Mouse (Mus musculus): Measurements from ENCODE around the gene Relt. TPM values are rescaled to one million over a fixed set of nuclear protein-coding genes. Genes with fewer than 3 reads are reported as not detected.
A peak's percentile ranks its signal among the peaks of the same experiment; 100 is the strongest.

The Relt gene
- polyA plus RNA-seq, 1 experiment from 2014 or later, result 1.0 TPM

- Histone ChIP-seq H3K36me3 (ENCODE audit: control insufficient read depth, insufficient read depth) (peaks cover 63% of the 10 kb centered on the region), H3K27ac (ENCODE audit: low read depth, low read length) (no peak overlapping the region), H3K4me1 (replicated peaks; ENCODE audit: control insufficient read depth, insufficient read depth, low read length) (no peaks in the 10 kb centered on the region), H3K9me3 (ENCODE audit: control insufficient read depth) (no peaks in the 10 kb centered on the region), H3K9ac (ENCODE audit: low read depth, low read length) (no peak overlapping the region), H3K4me2 (replicated peaks; ENCODE audit: low read depth) (peak overlapping the region; percentile 43; the same call in 1 of the 2 replicates), H3K27me3 (replicated peaks; ENCODE audit: control insufficient read depth, insufficient read depth, low read length) (no peaks in the 10 kb centered on the region), H3K4me3 (ENCODE audit: low read depth, low read length) (no peak overlapping the region)
- WGBS, result 23% methylated on average over 20 of the region's 20 CpGs
- ATAC-seq, result peak; percentile 41; the same call in 1 of the 2 replicates
- peak; percentile 83 for TF ChIP-seq CTCF (IDR thresholded peaks at IDR 0.05; ENCODE audit: low read depth)
Observed at GRCm38 (mm10) chr7:100879595-100879994, 16.3 kb upstream of the Relt start.

DNA sequence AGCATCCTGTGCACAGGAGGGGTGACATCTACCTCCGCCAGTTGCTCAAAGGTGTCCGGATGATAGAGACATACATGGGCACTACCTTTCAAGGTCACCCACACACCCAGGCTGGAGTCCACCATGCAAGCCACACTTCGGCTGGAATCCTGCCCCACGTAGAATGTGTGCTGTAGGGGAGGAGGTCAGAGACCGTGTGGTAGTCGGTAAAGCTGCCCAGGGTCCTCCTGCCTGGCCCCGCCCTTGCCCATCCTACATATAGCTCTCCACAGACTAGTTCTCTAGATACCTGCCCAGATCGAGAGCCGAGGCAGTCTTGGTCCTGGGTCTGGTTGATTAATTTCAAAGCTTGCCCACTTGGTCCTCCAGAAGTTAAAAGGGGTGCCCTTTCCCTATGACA, 13.5 kb upstream of the Relt start:
- Histone ChIP-seq H3K4me3 (ENCODE audit: low read depth, low read length) (no peak overlapping the region), H3K27ac (ENCODE audit: low read depth, low read length) (0 out of 2 replicates have a peak overlapping the region, but pooled peaks have one; percentile 41), H3K4me2 (replicated peaks; ENCODE audit: low read depth) (no peak overlapping the region), H3K36me3 (ENCODE audit: control insufficient read depth, insufficient read depth) (peaks cover 45% of the 10 kb centered on the region), H3K9me3 (ENCODE audit: control insufficient read depth) (no peaks in the 10 kb centered on the region), H3K4me1 (replicated peaks; ENCODE audit: control insufficient read depth, insufficient read depth, low read length) (no peaks in the 10 kb centered on the region), H3K9ac (ENCODE audit: low read depth, low read length) (no peak overlapping the region), H3K27me3 (replicated peaks; ENCODE audit: control insufficient read depth, insufficient read depth, low read length) (no peaks in the 10 kb centered on the region)
- WGBS, result 82% methylated on average over 9 of the region's 9 CpGs
- TF ChIP-seq CTCF (IDR thresholded peaks at IDR 0.05; ENCODE audit: low read depth), result no peak
- ATAC-seq, result no peak

DNA sequence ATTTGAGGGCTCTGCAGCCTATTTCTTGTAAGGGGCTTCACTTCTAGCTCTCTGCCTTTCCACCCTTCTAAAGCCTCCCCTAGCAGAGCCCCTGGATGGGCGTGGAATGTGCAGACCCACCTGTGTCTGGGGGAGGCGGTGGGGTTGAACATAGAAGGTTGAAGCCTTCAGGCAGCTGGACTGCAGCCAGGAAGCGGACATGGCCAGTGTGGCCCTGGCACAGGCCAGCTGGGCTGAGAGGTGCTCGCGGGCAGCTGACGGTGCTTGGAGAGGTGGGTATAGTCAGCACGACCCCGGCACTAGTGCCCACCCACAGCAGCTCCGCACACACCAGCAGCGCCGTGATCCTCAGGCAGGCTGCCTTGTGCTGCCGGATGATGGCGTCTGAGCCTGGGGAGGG, 13.0 kb upstream of the Relt start:
- no peaks in the 10 kb centered on the region for H3K4me1 ChIP-seq (replicated peaks; ENCODE audit: control insufficient read depth, insufficient read depth, low read length)
- no peak overlapping the region for H3K4me2 ChIP-seq (replicated peaks; ENCODE audit: low read depth)
- H3K27ac ChIP-seq (ENCODE audit: low read depth, low read length), result peak overlapping the region; percentile 41
- 81% methylated on average over 13 of the region's 13 CpGs for WGBS
- no peaks in the 10 kb centered on the region for H3K9me3 ChIP-seq (ENCODE audit: control insufficient read depth)
- no peak for TF ChIP-seq CTCF (IDR thresholded peaks at IDR 0.05; ENCODE audit: low read depth)
- H3K9ac ChIP-seq (ENCODE audit: low read depth, low read length), result no peak overlapping the region
- ATAC-seq, result no peak
- H3K27me3 ChIP-seq (replicated peaks; ENCODE audit: control insufficient read depth, insufficient read depth, low read length), result no peaks in the 10 kb centered on the region
- no peak overlapping the region for H3K4me3 ChIP-seq (ENCODE audit: low read depth, low read length)
- H3K36me3 ChIP-seq (ENCODE audit: control insufficient read depth, insufficient read depth), result peaks cover 40% of the 10 kb centered on the region

DNA sequence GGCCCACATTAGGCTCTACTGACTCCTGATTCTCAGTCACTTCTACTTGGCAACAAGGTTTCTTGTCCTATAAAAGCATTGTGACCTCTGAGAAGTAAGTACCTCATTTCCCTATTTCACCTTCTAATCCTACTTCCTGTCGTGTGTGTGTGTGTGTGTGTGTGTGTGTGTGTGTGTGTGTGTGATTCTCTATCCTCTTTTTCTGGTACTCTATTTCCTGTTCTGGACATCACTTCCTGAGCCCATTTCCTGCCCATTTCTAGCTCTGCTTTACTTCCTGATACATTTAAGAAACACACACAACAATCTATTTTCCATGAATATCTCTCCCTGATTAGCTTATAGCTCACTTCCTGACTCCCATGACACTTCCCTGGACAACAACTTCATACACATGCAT, 12.6 kb upstream of the Relt start:
- Histone ChIP-seq H3K4me2 (replicated peaks; ENCODE audit: low read depth) (no peak overlapping the region), H3K9ac (ENCODE audit: low read depth, low read length) (no peak overlapping the region), H3K4me3 (ENCODE audit: low read depth, low read length) (no peak overlapping the region), H3K36me3 (ENCODE audit: control insufficient read depth, insufficient read depth) (peaks cover 37% of the 10 kb centered on the region), H3K27ac (ENCODE audit: low read depth, low read length) (no peak overlapping the region), H3K9me3 (ENCODE audit: control insufficient read depth) (no peaks in the 10 kb centered on the region), H3K4me1 (replicated peaks; ENCODE audit: control insufficient read depth, insufficient read depth, low read length) (no peaks in the 10 kb centered on the region), H3K27me3 (replicated peaks; ENCODE audit: control insufficient read depth, insufficient read depth, low read length) (no peaks in the 10 kb centered on the region)
- no peak for ATAC-seq
- WGBS, result 47% methylated on average over 1 of the region's 1 CpGs
- TF ChIP-seq CTCF (IDR thresholded peaks at IDR 0.05; ENCODE audit: low read depth), result no peak

DNA sequence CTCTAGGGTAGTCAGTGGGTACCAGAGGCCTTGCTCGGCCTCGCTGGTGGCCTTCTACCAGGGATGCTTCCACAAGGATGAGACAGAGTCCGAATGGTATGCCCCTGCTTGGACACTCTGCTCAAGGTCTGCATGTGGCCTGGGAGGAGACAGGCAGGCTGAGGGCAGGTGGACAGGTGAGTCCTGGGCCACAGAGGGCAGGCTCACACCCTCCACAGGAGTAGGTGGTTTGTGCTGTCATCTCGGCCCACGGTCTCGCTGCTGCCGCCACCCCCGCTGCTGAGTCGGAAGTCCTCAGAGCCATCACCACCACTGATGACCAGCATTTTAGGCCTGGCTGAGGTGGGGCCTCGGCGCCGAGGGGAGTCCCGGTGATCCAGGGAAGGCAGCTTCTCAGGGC, 10.0 kb upstream of the Relt start:
- no peak for ATAC-seq
- WGBS, result 93% methylated on average over 13 of the region's 13 CpGs

GRCm38 (mm10) chr7:100871892-100872291, 8.6 kb upstream of the Relt start:
- no peak for ATAC-seq
- H3K4me3 ChIP-seq (ENCODE audit: low read depth, low read length), result no peak overlapping the region
- no peaks in the 10 kb centered on the region for H3K9me3 ChIP-seq (ENCODE audit: control insufficient read depth)
- H3K27ac ChIP-seq (ENCODE audit: low read depth, low read length), result no peak overlapping the region
- peaks cover 5% of the 10 kb centered on the region; the same call in 1 of the 2 replicates for H3K36me3 ChIP-seq (ENCODE audit: control insufficient read depth, insufficient read depth)
- TF ChIP-seq CTCF (IDR thresholded peaks at IDR 0.05; ENCODE audit: low read depth), result no peak
- no peaks in the 10 kb centered on the region for H3K27me3 ChIP-seq (replicated peaks; ENCODE audit: control insufficient read depth, insufficient read depth, low read length)
- 65% methylated on average over 5 of the region's 5 CpGs for WGBS
- H3K9ac ChIP-seq (ENCODE audit: low read depth, low read length), result no peak overlapping the region
- H3K4me1 ChIP-seq (replicated peaks; ENCODE audit: control insufficient read depth, insufficient read depth, low read length), result no peaks in the 10 kb centered on the region
- H3K4me2 ChIP-seq (replicated peaks; ENCODE audit: low read depth), result no peak overlapping the region

More for the DNA sequence above, 10.0 kb upstream of the Relt start:
- no peaks in the 10 kb centered on the region for H3K9me3 ChIP-seq (ENCODE audit: control insufficient read depth)
- H3K27me3 ChIP-seq (replicated peaks; ENCODE audit: control insufficient read depth, insufficient read depth, low read length), result no peaks in the 10 kb centered on the region
- no peak overlapping the region for H3K4me3 ChIP-seq (ENCODE audit: low read depth, low read length)
- no peak overlapping the region for H3K4me2 ChIP-seq (replicated peaks; ENCODE audit: low read depth)
- H3K36me3 ChIP-seq (ENCODE audit: control insufficient read depth, insufficient read depth), result peaks cover 18% of the 10 kb centered on the region; the same call in 1 of the 2 replicates
- no peak overlapping the region for H3K9ac ChIP-seq (ENCODE audit: low read depth, low read length)
- no peaks in the 10 kb centered on the region for H3K4me1 ChIP-seq (replicated peaks; ENCODE audit: control insufficient read depth, insufficient read depth, low read length)
- H3K27ac ChIP-seq (ENCODE audit: low read depth, low read length), result no peak overlapping the region
- no peak for TF ChIP-seq CTCF (IDR thresholded peaks at IDR 0.05; ENCODE audit: low read depth)

- ATAC-seq, result no peak
- H3K36me3 ChIP-seq (ENCODE audit: control insufficient read depth, insufficient read depth), result peaks cover 3% of the 10 kb centered on the region; the same call in 1 of the 2 replicates
- no peak overlapping the region for H3K27ac ChIP-seq (ENCODE audit: low read depth, low read length)
- 86% methylated on average over 4 of the region's 4 CpGs for WGBS
- no peaks in the 10 kb centered on the region for H3K9me3 ChIP-seq (ENCODE audit: control insufficient read depth)
- no peaks in the 10 kb centered on the region for H3K27me3 ChIP-seq (replicated peaks; ENCODE audit: control insufficient read depth, insufficient read depth, low read length)
- H3K9ac ChIP-seq (ENCODE audit: low read depth, low read length), result no peak overlapping the region
- no peak overlapping the region for H3K4me3 ChIP-seq (ENCODE audit: low read depth, low read length)
- no peak overlapping the region for H3K4me2 ChIP-seq (replicated peaks; ENCODE audit: low read depth)
- TF ChIP-seq CTCF (IDR thresholded peaks at IDR 0.05; ENCODE audit: low read depth), result no peak
- H3K4me1 ChIP-seq (replicated peaks; ENCODE audit: control insufficient read depth, insufficient read depth, low read length), result no peaks in the 10 kb centered on the region
Observed at GRCm38 (mm10) chr7:100871355-100871754, 8.1 kb upstream of the Relt start.

Measured in intestine, postnatal 0 days (tissue).